Mouse (Mus musculus) cortical plate, adult 2 months (tissue): ENCODE data around the gene Mb.

Experiments used
- CTCF ChIP-seq: fragments of 200-500 bp; IDR thresholded peaks from 2 replicates; pipeline ENCODE4 v1.5.1; 2011; ENCODE audit warnings: mild to moderate bottlenecking, control low read depth, low read length; ENCODE audit not compliant: insufficient read depth; ENCODE audit errors: extremely low read depth
- POLR2A ChIP-seq: fragments of 200-500 bp; IDR thresholded peaks from 2 replicates; pipeline ENCODE4 v1.6.1; 2011; ENCODE audit warnings: mild to moderate bottlenecking, low read length, control low read depth; ENCODE audit not compliant: insufficient read depth; ENCODE audit errors: extremely low read depth

- TF ChIP-seq CTCF (no peak), POLR2A (no peak)
Measured at GRCm38 (mm10) chr15:77099756-77100155, 49.3 kb upstream of the Mb start.
